Mouse (Mus musculus) neural tube, embryonic 11.5 days (tissue): Measurements from ENCODE around the gene Xpo1. TPM values are rescaled to one million over a fixed set of nuclear protein-coding genes. Genes with fewer than 3 reads are reported as not detected.

Experiments
- ATAC-seq: fragments of 200-750 bp; cut with Nextera tagmentation; 2 replicates; pipeline ENCODE4 v1.8.0; 2017; ENCODE audit warnings: moderate number of reproducible peaks, mild to moderate bottlenecking, moderate TSS enrichment, moderate library complexity; ENCODE audit not compliant: insufficient read depth, low FRiP score, low TSS enrichment
- DNase-seq: peaks from one replicate; pipeline ENCODE4 v3.0.0-alpha.2; 2015; ENCODE audit warnings: low spot score
- H3K27ac ChIP-seq: fragments of 300-500 bp; sonication (generic); 2 replicates; pipeline ENCODE4 v1.5.1; 2014; ENCODE audit warnings: low read depth, mild to moderate bottlenecking, low read length
- H3K27me3 ChIP-seq: fragments of 300-500 bp; sonication (generic); 2 replicates; pipeline ENCODE4 v1.6.1; 2014; ENCODE audit warnings: mild to moderate bottlenecking, low read length, mixed read lengths; ENCODE audit not compliant: control insufficient read depth, insufficient read depth
- H3K36me3 ChIP-seq: fragments of 300-500 bp; sonication (generic); 2 replicates; pipeline ENCODE4 v1.6.1; 2014; ENCODE audit warnings: mild to moderate bottlenecking, low read length, moderate library complexity, mixed read lengths; ENCODE audit not compliant: control insufficient read depth, insufficient read depth
- H3K4me1 ChIP-seq: fragments of 300-500 bp; sonication (generic); 2 replicates; pipeline ENCODE4 v1.6.1; 2014; ENCODE audit warnings: low read length, mixed read lengths; ENCODE audit not compliant: control insufficient read depth, insufficient read depth
- H3K4me2 ChIP-seq: fragments of 300-500 bp; sonication (generic); 2 replicates; pipeline ENCODE4 v1.6.1; 2014; ENCODE audit warnings: low read depth, mild to moderate bottlenecking, moderate library complexity
- H3K4me3 ChIP-seq: fragments of 300-500 bp; sonication (generic); 2 replicates; pipeline ENCODE4 v1.5.1; 2014; ENCODE audit warnings: low read depth, low read length
- H3K9ac ChIP-seq: fragments of 300-500 bp; sonication (generic); 2 replicates; pipeline ENCODE4 v1.6.1; 2014; ENCODE audit warnings: mild to moderate bottlenecking, low read length
- H3K9me3 ChIP-seq: fragments of 300-500 bp; sonication (generic); 2 replicates; pipeline ENCODE4 v1.6.1; 2016; ENCODE audit warnings: low read length; ENCODE audit not compliant: control insufficient read depth
- WGBS: fragments of 180-500 bp; shearing (Covaris S2); extraction: QIAGEN DNeasy Blood & Tissue Kit; methylation state at CpG from one replicate; pipeline ENCODE4 v1.1.7; 2014; 5-methylcytosine and 5-hydroxymethylcytosine counted together
- polyA plus RNA-seq: library from polyadenylated mRNA; unstranded; fragments of >200 nt; fragmentation: Nextera tagmentation; extraction: Ambion mirVana; gene quantifications from 2 replicates; pipeline ENCODE4 v1.2.1, GENCODE M21; 2014

Gene Xpo1
- polyA plus RNA-seq: 161 TPM in 2 replicates

DNA sequence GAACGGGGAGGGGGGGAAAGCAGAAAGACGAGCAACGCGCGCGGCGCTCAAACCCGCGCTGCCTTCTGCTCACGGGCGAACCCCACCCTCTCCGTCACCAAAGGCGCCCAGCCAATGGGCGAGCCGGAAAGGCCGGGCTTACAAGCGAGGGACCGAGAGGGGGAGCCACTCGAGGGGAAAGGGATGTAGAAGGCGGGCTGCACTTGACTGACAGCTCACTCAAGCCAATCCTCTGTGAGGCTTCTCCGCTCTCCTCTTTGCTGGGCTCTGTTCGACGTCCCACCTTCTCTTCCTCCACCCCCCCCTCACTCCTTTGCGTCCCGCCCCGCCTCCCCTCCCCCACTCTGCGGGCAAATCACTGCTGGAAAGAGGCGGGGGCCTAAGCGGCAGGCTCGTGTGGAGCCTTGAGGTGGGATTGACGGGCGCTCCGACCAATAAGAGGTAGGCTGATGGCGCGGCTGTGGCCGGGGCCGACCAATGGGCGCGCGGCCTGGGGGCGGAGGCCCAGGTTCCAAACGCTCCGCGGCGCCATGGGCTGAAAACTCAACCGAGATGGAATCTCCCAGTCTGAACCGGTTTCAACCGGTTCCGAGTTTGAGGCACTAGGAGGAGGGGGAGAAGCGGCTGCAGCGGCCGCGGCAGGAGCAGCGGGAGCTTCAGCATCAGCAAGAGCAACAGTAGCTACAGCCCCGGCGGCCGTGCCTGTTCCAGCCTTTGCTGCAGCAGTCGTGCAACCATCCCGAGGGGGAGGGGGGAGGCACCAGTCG lies at the start of gene Xpo1:
Gene Xpo1, plus strand, starts transcription at position 615 of the 767 bp plus-strand sequence.
- ATAC-seq (peak; percentile 99), DNase-seq (peak; percentile 100)
- H3K4me2 ChIP-seq: peak within 1 kb of the TSS; percentile 74
- peak within 1 kb of the TSS; percentile 99 for H3K9ac ChIP-seq
- H3K27ac ChIP-seq: peak within 1 kb of the TSS; percentile 100
- no peaks in the 10 kb centered on the region for H3K9me3 ChIP-seq
- WGBS: 0% methylated on average over 56 of the region's 60 CpGs
- peaks cover 6% of the 10 kb centered on the region; the same call in 1 of the 2 replicates for H3K4me1 ChIP-seq
- H3K4me3 ChIP-seq: peak within 1 kb of the TSS; percentile 96
- H3K36me3 ChIP-seq: no peaks in the 10 kb centered on the region
- H3K27me3 ChIP-seq: no peaks in the 10 kb centered on the region

DNA sequence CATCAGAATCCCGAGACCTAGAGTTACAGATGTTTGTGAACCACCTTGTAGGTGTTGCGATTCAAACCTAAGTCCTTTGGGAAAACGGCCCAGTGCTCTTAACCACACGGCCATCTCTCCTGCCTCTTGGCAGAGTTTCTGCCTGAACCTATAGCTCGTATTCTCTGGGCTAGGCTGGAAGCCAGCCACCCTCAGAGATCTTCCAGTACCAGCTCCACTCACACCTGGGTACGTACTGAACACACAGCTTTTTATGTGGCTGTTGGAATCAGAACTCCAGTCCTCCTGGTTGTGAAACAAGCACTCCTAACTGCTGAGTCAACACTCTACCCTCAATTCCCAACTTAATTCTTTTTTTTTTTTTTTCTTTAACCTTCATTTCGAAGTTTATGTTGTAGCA lies 46.1 kb upstream of the Xpo1 start:
- 87% methylated on average over 7 of the region's 7 CpGs for WGBS

DNA sequence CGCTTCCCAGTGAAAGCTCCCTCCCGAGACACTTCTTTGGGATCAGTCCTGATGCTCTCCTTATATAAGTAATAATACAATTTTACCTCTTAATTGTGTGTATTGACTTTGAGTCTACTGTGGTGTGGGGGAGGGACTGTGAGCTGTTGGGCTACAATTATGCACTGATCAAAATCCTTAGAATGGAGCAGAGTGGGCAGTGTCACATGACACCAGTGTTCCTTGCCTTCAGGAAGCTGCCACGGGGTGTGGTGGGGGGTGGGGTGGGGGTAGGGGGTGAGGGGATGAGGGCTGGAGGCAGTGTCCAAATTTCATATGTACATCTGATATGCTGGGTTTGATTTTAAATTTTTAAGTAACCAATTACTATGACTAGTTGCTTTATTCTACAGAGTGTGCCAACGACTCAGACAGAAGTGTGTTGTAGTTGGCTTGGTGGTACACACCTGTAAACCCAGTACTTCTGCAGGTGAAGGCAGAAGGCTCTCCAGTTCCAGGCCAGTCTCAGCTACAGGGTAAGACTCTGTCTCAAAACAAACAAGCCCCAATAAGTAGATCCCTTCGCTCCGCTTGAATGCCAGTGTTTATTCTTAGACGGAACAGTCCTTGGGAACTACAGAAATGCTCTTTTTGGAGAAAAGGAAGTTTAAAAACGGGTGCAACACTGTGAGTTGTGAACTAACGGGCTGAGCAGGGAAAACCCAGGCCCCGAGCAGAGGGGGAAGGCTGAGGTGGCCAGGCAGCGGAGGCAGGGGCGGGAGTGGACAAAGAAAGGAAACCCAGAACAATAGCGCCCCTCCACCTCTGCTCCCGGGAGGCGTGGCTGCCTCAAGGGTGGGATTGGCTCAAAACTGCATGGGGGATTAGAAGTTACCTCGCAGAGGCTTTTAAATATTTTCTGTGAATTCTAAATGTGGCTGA lies 45.0 kb upstream of the Xpo1 start:
- H3K4me2 ChIP-seq: peak overlapping the region; percentile 45
- peak overlapping the region; percentile 58 for H3K9ac ChIP-seq
- no peaks in the 10 kb centered on the region for H3K36me3 ChIP-seq
- H3K9me3 ChIP-seq: no peaks in the 10 kb centered on the region
- peak overlapping the region; percentile 51 for H3K27ac ChIP-seq
- 0 out of 2 replicates have a peak, but pooled peaks cover 2% of the 10 kb centered on the region for H3K4me1 ChIP-seq
- WGBS: 12% methylated on average over 16 of the region's 16 CpGs
- 0 out of 2 replicates have a peak overlapping the region, but pooled peaks have one; percentile 8 for H3K4me3 ChIP-seq
- H3K27me3 ChIP-seq: no peaks in the 10 kb centered on the region
- ATAC-seq (peak; percentile 74), DNase-seq (peak; percentile 78)

More for the DNA sequence above, 46.1 kb upstream of the Xpo1 start:
- Histone ChIP-seq H3K9me3 (no peaks in the 10 kb centered on the region), H3K27ac (no peak overlapping the region), H3K4me3 (no peak overlapping the region), H3K4me1 (0 out of 2 replicates have a peak, but pooled peaks cover 2% of the 10 kb centered on the region), H3K9ac (no peak overlapping the region), H3K27me3 (no peaks in the 10 kb centered on the region), H3K36me3 (no peaks in the 10 kb centered on the region), H3K4me2 (no peak overlapping the region)
- DNase-seq: no peak
- ATAC-seq: no peak

DNA sequence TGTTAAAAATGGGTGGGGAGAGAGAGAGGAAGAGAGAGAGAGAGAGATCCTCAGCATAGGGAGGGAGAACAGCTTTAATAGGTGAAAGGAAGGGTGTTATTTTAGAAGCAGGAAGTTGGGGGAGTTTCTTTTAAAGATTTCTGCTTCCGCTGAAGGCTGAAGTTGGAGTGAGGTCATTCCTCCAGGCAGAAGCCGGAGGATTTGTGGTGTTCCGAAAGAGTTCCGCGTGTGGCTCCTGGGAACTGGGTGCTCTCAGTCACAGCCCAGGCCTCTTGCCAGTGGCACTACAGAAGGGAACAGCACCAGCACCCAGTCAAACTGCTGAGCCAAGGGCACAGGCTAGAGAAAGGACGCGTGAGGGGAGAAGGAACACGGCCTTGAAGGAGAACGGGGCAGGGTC lies 38.4 kb upstream of the Xpo1 start:
- ATAC-seq: no peak
- no peak overlapping the region for H3K4me2 ChIP-seq
- no peaks in the 10 kb centered on the region for H3K9me3 ChIP-seq
- H3K4me1 ChIP-seq: no peaks in the 10 kb centered on the region
- DNase-seq: no peak
- H3K4me3 ChIP-seq: no peak overlapping the region
- H3K36me3 ChIP-seq: no peaks in the 10 kb centered on the region
- no peak overlapping the region for H3K9ac ChIP-seq
- H3K27me3 ChIP-seq: no peaks in the 10 kb centered on the region
- no peak overlapping the region for H3K27ac ChIP-seq
- 92% methylated on average over 9 of the region's 9 CpGs for WGBS

DNA sequence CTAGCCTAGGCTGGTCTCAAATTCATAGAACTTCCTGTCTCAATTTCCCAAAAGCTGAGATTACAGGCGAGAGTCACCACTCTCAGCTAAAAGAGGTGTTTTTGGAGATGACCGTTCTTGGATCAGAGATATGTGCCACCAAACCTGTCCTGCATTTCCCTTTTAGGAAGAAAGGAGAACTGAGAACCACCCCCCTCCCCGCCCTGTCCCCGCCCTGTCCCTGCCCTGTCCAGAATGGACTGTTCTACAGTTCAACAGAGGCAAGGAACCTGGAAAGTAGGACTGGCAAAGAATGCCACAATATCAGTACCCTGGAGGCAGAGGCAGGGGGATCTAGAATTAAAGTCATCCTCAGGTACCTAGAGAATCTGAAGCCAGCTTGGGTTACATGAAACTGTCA lies 19.8 kb upstream of the Xpo1 start:
- Histone ChIP-seq H3K27me3 (no peaks in the 10 kb centered on the region), H3K9me3 (no peaks in the 10 kb centered on the region), H3K36me3 (no peaks in the 10 kb centered on the region), H3K27ac (no peak overlapping the region), H3K4me3 (no peak overlapping the region), H3K4me1 (no peaks in the 10 kb centered on the region), H3K9ac (no peak overlapping the region), H3K4me2 (no peak overlapping the region)
- 91% methylated on average over 4 of the region's 4 CpGs for WGBS
- ATAC-seq: no peak
- no peak for DNase-seq

DNA sequence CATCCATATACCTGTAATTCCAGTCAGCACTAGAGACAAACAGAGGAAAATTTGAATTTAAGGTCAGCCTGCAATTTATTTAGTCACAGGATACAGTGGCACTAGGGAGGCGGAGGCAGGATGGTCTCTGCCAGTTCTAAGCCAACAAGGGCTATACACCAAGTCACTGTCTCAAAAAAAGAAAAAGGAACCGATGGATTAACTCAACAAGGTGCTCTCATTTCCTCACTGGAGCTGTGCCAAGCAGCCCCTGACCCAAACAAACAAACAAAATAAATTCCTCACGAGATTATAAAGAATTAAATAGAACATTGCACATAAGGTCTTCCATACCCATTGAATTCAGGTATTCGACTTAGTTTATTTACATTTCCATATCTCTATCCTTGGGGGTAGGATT lies 1.9 kb upstream of the Xpo1 start:
- Histone ChIP-seq H3K4me3 (no peak overlapping the region), H3K4me1 (peaks cover 6% of the 10 kb centered on the region; the same call in 1 of the 2 replicates), H3K9ac (no peak overlapping the region), H3K4me2 (no peak overlapping the region), H3K27ac (no peak overlapping the region), H3K27me3 (no peaks in the 10 kb centered on the region), H3K9me3 (no peaks in the 10 kb centered on the region), H3K36me3 (no peaks in the 10 kb centered on the region)
- 96% methylated on average over 4 of the region's 4 CpGs for WGBS
- ATAC-seq: no peak
- no peak for DNase-seq

DNA sequence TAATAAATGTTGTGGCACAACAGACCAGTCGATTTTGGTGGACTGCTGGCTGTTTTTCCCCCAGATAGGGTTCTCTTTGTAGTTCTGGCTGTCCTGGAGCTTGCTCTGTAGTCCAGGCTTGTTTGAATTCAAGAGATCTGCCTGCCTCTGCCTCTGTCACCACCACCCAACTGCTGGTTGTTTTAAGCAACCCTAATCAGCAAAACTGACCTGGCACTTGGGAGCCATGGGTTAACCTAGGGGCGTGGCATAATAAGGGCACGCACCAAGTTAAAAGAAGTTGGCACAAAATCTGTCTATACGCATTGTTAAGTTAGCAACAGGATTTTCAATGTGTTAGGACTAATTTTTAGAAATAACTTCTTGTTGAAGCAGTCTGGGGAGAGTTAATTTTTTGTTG lies 1.3 kb upstream of the Xpo1 start:
- peak overlapping the region; percentile 96 for H3K4me3 ChIP-seq
- peak overlapping the region; percentile 75 for H3K9ac ChIP-seq
- WGBS: 83% methylated on average over 4 of the region's 4 CpGs

DNA sequence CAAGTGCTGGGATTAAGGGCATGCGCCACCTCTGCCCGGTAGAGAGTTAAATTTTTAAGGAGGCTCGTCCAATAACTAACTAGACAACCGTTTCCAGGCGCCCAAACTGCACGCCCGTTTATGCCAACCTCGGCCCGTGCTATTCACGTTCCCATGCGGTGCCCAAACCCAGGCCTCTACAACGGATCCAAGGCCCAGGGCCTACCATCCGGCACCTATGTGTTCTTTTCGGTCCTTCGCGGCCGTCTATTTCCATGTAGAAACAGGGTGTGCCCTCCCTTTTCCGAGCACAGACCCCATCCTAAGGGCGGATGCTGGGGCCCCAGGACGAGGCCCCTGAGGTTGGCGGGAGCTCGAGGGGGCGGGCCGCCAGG lies 801 bp upstream of the Xpo1 start:
- no peak for DNase-seq
- Histone ChIP-seq H3K27ac (peak overlapping the region; percentile 85), H3K4me1 (peaks cover 6% of the 10 kb centered on the region; the same call in 1 of the 2 replicates), H3K27me3 (no peaks in the 10 kb centered on the region), H3K36me3 (no peaks in the 10 kb centered on the region), H3K9me3 (no peaks in the 10 kb centered on the region), H3K9ac (peak overlapping the region; percentile 75), H3K4me3 (peak overlapping the region; percentile 96), H3K4me2 (peak overlapping the region; percentile 60)
- WGBS: 1% methylated on average over 23 of the region's 24 CpGs
- ATAC-seq: no peak

More for the DNA sequence above, 1.3 kb upstream of the Xpo1 start:
- ATAC-seq (no peak), DNase-seq (no peak)
- no peaks in the 10 kb centered on the region for H3K27me3 ChIP-seq
- H3K36me3 ChIP-seq: no peaks in the 10 kb centered on the region
- H3K4me1 ChIP-seq: peaks cover 6% of the 10 kb centered on the region; the same call in 1 of the 2 replicates
- no peaks in the 10 kb centered on the region for H3K9me3 ChIP-seq
- peak overlapping the region; percentile 60 for H3K4me2 ChIP-seq
- H3K27ac ChIP-seq: peak overlapping the region; percentile 85; the same call in 1 of the 2 replicates
